In the genomic region with DNA sequence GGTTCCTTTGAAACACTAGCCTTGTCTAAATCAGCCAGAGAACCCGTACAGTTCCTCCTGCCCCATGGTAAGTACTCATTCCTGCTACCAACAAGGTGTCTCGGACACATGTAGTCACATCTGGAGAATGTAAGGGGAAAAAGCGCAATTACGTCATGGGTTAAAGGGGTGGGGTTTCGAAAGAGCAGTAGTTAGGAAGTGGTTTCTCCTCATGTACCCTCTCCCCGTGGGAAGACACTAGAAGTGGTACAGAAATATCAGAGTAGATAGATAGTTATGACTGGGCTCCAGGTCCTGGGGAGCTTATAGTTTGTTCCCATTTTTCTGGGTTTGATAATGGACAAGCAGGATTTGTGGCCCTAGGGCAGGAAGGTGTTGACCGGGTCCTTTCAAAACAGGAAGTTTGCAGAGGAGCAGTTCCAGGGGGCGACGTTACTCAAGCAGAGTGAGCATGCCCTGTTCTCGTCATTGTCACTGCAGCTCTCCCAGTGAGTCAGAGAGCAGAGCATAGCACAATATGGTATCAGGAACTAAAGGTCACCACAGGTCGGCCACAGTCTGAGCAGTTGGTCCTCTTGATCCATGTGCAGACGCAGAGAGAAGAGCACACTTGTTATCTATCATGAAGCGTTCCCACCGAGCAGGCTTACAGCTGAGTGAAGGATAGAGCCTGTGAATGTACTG, we compare ENCODE assay signal across 11 mouse cellular contexts. TPM values are rescaled to one million over a fixed set of nuclear protein-coding genes. Genes with fewer than 3 reads are reported as not detected.
DNase-seq lines count a peak whose midpoint lies in the region; ATAC-seq and TF ChIP-seq lines count a peak whose summit lies in the region.
"Had no signal": no experiment of that assay in that cellular context is flagged by ENCODE, and none has a peak within 500 bp of the region (broad histone marks: within the 10 kb centered on the region; RNA-seq: fewer than 3 reads in every experiment).

No protein-coding gene starts in this region.

- H3K9ac ChIP-seq in liver, embryonic 13.5 days: no peak overlapping the region
- no peak overlapping the region for H3K9ac ChIP-seq in stomach, postnatal 0 days (ENCODE audit: low read length)
- H3K9ac ChIP-seq: hindbrain, embryonic 15.5 days had no signal

- DNase-seq in heart, adult 11 months: peak; percentile 70
- DNase-seq in heart, embryonic 10.5 days (ENCODE audit: low spot score): no peak
- DNase-seq in retina, postnatal 1 day: peak; percentile 9
- DNase-seq in retina, embryonic 14.5 days (ENCODE audit: low spot score): no peak
- no peak for DNase-seq in liver, embryonic 13.5 days
- DNase-seq in stomach, postnatal 0 days (ENCODE audit: low spot score): no peak
- DNase-seq in left cerebral cortex, adult 11 months (ENCODE audit: low spot score): no peak
- DNase-seq in gastrocnemius, postnatal 4 days (ENCODE audit: low spot score in 2 of 2): no peak
- DNase-seq: left cerebral cortex, postnatal 4 days had no signal

- no peaks in the 10 kb centered on the region for H3K4me1 ChIP-seq in heart, embryonic 10.5 days
- no peaks in the 10 kb centered on the region for H3K4me1 ChIP-seq in liver, embryonic 13.5 days (replicated peaks)
- no peaks in the 10 kb centered on the region for H3K4me1 ChIP-seq in stomach, postnatal 0 days (replicated peaks; ENCODE audit: control insufficient read depth, insufficient read depth)

- WGBS in heart, embryonic 10.5 days: 60% methylated on average over 14 of the region's 14 CpGs
- 36% methylated on average over 14 of the region's 14 CpGs for WGBS in liver, embryonic 13.5 days (ENCODE audit: insufficient replicate concordance)
- 67% methylated on average over 14 of the region's 14 CpGs for whole genome bisulfite sequencing in stomach, postnatal 0 days

- H3K27me3 ChIP-seq in heart, embryonic 10.5 days (ENCODE audit: insufficient read depth, poor library complexity, severe bottlenecking): no peaks in the 10 kb centered on the region
- H3K27me3 ChIP-seq in liver, embryonic 13.5 days: no peaks in the 10 kb centered on the region
- H3K27me3 ChIP-seq in stomach, postnatal 0 days (ENCODE audit: control insufficient read depth, insufficient read depth, low read length): no peaks in the 10 kb centered on the region
- H3K27me3 ChIP-seq: hindbrain, embryonic 15.5 days had no signal

- no peaks in the 10 kb centered on the region for H3K9me3 ChIP-seq in heart, embryonic 10.5 days
- no peaks in the 10 kb centered on the region for H3K9me3 ChIP-seq in liver, embryonic 13.5 days (replicated peaks)
- H3K9me3 ChIP-seq in stomach, postnatal 0 days (ENCODE audit: control insufficient read depth, low read length): no peaks in the 10 kb centered on the region
- H3K9me3 ChIP-seq: hindbrain, embryonic 15.5 days had no signal

- no peak overlapping the region for H3K27ac ChIP-seq in heart, embryonic 10.5 days
- no peak overlapping the region for H3K27ac ChIP-seq in liver, embryonic 13.5 days
- no peak overlapping the region for H3K27ac ChIP-seq in stomach, postnatal 0 days (replicated peaks)
- H3K27ac ChIP-seq: hindbrain, embryonic 15.5 days had no signal

- H3K4me3 ChIP-seq in heart, embryonic 10.5 days: no peak overlapping the region
- H3K4me3 ChIP-seq in liver, embryonic 13.5 days (replicated peaks): no peak overlapping the region
- no peak overlapping the region for H3K4me3 ChIP-seq in stomach, postnatal 0 days (ENCODE audit: low read depth, low read length)
- H3K4me3 ChIP-seq: hindbrain, embryonic 15.5 days; myocyte had no signal

- no peak for TF ChIP-seq EP300 in stomach, postnatal 0 days (optimal IDR thresholded peaks at IDR 0.05)

- H3K4me2 ChIP-seq in liver, embryonic 13.5 days: no peak overlapping the region
- no peak overlapping the region for H3K4me2 ChIP-seq in stomach, postnatal 0 days (replicated peaks; ENCODE audit: low read depth)
- H3K4me2 ChIP-seq: hindbrain, embryonic 15.5 days had no signal

- peaks cover 92% of the 10 kb centered on the region for H3K36me3 ChIP-seq in heart, embryonic 10.5 days
- H3K36me3 ChIP-seq in liver, embryonic 13.5 days: no peaks in the 10 kb centered on the region
- peaks cover 13% of the 10 kb centered on the region for H3K36me3 ChIP-seq in stomach, postnatal 0 days (ENCODE audit: control insufficient read depth, insufficient read depth, low read length)

- no peak for TF ChIP-seq CTCF in stomach, postnatal 0 days (IDR thresholded peaks at IDR 0.05; ENCODE audit: low read depth)

- ATAC-seq in liver, embryonic 13.5 days (ENCODE audit: low read depth): peak; percentile 34; the same call in 1 of the 2 replicates
- ATAC-seq in stomach, postnatal 0 days (ENCODE audit: low FRiP score, low TSS enrichment): peak; percentile 54

RNA-seq across cellular contexts. Expression of gene Cbr4, which starts 30.1 kb away (rescaled TPM):
- 30.1 and 31.7 TPM in 2 replicates for polyA plus RNA-seq in heart, embryonic 10.5 days (2016; fragmentation: Nextera tagmentation; extraction: Ambion mirVana)
- polyA plus RNA-seq in liver, embryonic 13.5 days (2015; fragmentation: Nextera tagmentation; extraction: Ambion mirVana): 21.6 and 21.9 TPM in 2 replicates
- polyA plus RNA-seq in stomach, postnatal 0 days (2015; fragmentation: Nextera tagmentation; extraction: Ambion mirVana): 42.7 and 47.0 TPM in 2 replicates
- total RNA-seq in gastrocnemius, postnatal 4 days (2021): 10 to 100 TPM; 31.5 to 38.2 TPM

Comparison
In these comparisons a context has a peak if more than half of its experiments do, and no peak if none do; other contexts are left out.
1. DNase-seq: peak in heart, adult 11 months (single experiment) and retina, postnatal 1 day (single experiment); none in heart, embryonic 10.5 days (single experiment), retina, embryonic 14.5 days (single experiment), liver, embryonic 13.5 days (single experiment), stomach, postnatal 0 days (single experiment), left cerebral cortex, adult 11 months (single experiment) and gastrocnemius, postnatal 4 days (0 of 2).